Mouse (Mus musculus) cerebellum, postnatal 10 days (tissue): Measurements from ENCODE around the gene Ttc25.
"Not testable (repeated sequence)": the region's sequence is repeated elsewhere in the genome, so short reads cannot be mapped to it uniquely, and the experiment has no call there.

Source experiments
- DNase-seq, 2 experiments: peaks; one replicate each; pipeline ENCODE4 v3.0.0; 2021; ENCODE audit warnings: mixed read lengths in 2 of 2

The Ttc25 gene

GRCm38 (mm10) chr11:100574708-100575483 is 29.5 kb downstream of the Ttc25 start, which contains the start of gene Cnp:
Gene Cnp (plus strand): TSS chr11:100574904.
- peak; percentile 77 to 85 for DNase-seq

DNA sequence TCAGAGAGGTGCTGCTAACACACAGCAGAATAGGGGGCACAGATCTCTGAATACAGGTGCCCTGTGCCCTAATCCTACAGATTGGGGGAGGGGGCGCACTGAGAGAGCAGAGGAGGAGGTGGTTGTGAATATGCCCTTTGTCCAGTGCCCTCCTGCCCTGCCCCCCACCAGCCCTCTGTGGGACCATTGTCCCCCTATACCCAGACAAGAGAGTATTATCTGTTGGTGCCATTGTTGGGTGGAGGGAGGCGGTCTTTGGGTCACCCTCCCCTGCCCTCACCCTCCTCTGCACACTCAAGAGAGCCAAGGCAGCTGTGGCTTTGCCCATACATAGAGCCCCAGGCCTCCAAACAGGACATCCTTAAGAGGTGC is 30.1 kb downstream of the Ttc25 start:
- DNase-seq: peak in 1 of 2 experiments; percentile 64

DNA sequence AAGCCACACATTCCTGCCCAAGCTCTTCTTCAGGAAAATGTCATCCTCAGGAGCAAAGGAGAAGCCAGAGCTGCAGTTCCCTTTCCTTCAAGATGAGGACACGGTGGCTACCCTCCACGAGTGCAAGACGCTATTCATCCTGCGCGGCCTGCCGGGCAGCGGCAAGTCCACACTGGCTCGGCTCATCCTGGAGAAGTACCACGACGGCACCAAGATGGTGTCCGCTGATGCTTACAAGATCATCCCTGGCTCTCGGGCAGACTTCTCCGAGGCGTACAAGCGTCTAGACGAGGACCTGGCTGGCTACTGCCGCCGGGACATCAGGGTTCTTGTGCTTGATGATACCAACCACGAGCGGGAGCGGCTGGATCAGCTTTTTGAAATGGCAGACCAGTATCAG is 30.8 kb downstream of the Ttc25 start:
- no peak for DNase-seq

- peak in 1 of 2 experiments; percentile 38 for DNase-seq
These were observed 32.6 kb downstream of the Ttc25 start for GRCm38 (mm10) chr11:100577852-100578599.

DNA sequence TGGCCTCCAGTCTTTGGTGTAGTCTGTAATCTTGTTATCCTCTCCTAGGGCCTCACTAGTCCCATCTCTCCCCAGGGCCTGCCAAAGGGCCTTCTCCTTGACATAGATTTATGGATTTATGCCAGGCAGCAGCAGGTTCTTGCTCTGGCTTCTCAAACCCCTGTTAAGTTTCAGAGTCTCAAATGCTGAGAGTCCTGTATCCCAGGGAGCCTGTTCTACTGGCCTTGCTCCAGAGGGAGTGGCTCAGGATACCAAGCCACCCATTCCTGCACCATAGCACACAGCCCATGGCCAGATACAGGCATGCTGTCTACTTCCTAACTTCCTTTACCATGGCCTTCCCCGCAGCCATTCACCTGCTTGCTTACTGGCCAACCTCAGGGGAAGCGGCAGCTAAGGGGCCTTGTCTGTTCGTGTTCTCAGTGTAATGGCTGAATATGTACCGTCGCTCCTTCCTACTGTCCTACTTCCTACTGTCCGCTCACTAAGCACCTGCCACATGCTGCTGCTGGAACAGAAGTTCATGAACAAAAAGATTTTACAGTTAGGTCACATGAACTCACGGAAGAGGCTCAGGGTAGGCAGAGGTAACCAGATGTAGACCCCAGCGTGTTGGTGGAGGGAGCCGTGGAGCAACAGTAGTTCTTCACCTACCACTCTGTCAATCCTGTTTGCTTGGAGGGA is 33.9 kb downstream of the Ttc25 start:
- DNase-seq: no peak

- DNase-seq: no peak
These were observed 34.9 kb downstream of the Ttc25 start for GRCm38 (mm10) chr11:100580275-100580674.

GRCm38 (mm10) chr11:100581756-100582155 is 36.3 kb downstream of the Ttc25 start:
- peak; percentile 74 to 75 for DNase-seq

DNA sequence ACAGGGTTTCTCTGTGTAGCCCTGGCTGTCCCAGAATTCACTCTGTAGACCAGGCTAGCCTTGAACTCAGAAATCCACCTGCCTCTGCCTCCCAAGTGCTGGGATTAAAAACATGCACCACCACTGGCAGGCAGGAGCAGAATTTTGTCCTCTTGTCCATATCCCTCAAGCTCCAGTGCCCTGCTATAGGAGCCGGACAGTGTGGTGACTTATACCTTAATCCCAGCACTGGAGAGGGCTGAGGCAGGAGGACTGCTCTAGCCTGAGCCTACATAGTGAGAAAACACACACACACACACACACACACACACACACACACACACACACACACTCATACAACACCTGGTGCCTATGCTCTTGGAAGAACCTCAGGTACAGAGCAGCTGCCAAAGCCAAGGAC is 37.0 kb downstream of the Ttc25 start:
- DNase-seq: not testable (repeated sequence)

GRCm38 (mm10) chr11:100582836-100583235 is 37.4 kb downstream of the Ttc25 start:
- no peak for DNase-seq

DNA sequence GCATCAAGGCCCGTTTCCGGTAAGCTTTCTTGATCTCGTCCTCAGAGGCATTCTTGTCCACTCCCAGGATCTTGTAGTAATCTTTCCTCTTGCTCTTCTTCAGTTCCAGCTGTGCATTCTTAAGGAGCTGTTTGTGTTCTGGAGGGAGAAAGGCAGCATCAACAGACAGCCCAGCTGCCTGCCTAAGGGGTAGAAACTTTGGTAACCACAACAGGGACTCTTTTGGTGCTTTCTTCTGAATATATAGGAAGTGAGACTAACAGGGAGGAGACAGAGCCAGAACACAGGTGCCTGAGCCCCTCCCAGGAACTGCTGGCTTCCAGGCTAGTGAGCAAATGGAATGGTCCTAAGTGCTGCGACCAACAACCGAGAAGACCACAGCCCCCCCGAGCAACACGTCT is 39.2 kb downstream of the Ttc25 start:
- no peak for DNase-seq

- DNase-seq: no peak
These were observed 39.7 kb downstream of the Ttc25 start for GRCm38 (mm10) chr11:100585148-100585547.

- DNase-seq: no peak
These were observed 43.1 kb downstream of the Ttc25 start for GRCm38 (mm10) chr11:100588462-100588861.

- DNase-seq: no peak
These were observed 47.1 kb downstream of the Ttc25 start for GRCm38 (mm10) chr11:100592346-100593046.

GRCm38 (mm10) chr11:100594608-100595007 is 49.2 kb downstream of the Ttc25 start:
- DNase-seq: no peak

DNA sequence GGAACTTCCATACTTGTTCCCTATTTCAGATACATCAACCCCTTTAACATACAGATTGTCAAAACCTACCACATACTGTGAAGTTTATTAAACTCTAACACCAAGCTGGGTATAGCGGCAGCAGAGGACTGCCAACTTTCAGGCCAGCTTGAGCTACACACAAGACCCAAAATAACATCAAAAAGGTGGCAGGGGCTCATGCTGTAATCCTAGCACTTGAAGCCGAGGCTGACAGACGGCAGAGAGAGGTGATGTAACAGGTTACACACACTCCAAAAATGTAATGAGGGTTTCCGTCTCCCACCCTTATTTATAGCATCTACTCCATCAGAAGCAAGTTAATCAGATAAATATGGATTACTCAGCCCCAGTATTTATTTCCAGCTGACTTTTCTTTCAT is 50.1 kb downstream of the Ttc25 start:
- DNase-seq: no peak

DNA sequence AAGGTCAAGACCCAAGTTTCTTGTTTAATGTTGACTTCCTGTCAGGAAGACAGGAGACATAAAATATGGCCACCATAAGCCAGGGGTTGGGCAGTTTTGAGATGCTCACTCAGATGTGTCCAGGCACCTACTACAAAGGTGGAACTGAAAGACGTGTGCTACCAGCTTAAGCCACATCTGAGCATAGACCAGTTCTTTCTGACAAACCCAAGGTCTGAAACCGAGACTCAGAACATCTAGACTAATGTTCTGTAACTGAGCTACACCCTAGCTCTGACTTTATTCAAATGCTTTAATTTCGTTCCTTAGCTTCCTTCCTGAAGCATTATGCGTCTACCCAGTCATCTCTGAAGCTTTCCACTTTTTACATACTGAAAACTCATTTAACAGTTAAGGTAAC is 52.7 kb downstream of the Ttc25 start:
- DNase-seq: no peak

- DNase-seq: no peak
These were observed 56.0 kb downstream of the Ttc25 start for GRCm38 (mm10) chr11:100601372-100601771.

DNA sequence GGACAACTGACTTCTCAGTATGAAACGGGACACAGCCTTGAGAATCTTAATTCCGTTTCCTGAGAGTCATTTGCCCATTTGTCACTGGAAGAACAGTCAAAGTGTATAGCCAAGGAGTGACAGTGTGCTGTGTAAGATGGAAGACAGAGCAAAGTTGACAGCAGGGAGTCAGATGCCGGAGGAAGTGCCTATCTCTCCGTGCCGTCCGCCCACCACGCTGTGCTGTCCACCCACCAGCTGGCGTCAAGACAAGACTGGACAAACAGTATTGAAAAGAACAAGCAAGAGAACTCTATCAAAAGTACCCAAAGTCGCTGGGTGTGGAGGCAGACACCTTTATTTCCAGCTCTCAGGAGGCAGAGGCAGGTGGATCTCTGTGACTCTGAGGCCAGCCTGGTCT is 57.7 kb downstream of the Ttc25 start:
- no peak for DNase-seq

DNA sequence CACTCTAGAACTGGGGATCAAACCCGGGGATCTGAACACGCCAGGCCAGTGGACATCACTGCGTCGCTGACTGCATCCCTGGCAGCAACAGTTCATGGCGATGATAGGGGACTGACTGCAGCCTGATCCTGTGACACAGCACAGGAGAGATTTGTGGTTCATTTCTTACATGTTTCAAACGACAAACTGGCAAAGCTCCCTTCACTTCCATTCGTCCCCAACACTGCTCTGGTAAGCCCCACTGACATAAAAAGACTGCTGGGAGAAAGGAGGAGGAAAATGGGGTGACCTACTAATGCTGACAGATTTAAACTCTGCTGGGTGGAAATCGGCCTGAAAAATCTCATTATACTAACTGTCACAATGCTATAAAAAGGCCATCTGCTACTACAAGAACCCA is 58.4 kb downstream of the Ttc25 start:
- DNase-seq: no peak

DNA sequence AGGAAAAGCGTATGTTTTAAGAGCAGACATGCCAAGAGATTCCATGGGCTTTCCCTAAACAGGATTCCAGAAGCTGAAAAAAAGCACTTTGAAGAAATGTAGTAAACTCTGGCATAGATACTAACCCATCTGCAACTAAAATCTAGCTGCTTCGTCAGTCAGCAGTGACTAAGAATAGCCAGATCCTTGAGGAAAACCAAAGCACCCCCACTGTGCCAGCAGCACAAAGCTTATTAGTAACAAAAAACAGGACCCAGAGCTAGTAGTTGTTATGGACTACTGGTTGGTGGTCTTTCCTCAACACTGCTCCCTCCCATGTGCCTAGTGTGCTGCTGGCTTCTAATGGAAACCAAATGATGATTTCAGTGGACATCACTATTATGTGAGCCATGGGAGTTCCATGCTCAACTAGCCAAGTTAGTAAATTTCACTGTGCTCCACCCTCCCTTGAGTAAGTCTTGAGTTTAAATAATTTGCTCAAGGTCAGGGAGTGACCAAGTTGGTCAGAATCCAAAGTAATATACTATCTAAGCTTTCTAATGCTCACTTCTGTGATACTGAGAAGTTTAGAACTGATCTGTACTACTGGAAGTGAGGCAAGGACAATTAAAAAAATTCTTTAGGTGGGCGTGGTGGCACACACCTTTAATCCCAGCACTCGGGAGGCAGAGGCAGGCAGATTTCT is 59.1 kb downstream of the Ttc25 start:
- DNase-seq: no peak

GRCm38 (mm10) chr11:100605451-100605850 is 60.0 kb downstream of the Ttc25 start:
- peak; percentile 44 to 55 for DNase-seq

DNA sequence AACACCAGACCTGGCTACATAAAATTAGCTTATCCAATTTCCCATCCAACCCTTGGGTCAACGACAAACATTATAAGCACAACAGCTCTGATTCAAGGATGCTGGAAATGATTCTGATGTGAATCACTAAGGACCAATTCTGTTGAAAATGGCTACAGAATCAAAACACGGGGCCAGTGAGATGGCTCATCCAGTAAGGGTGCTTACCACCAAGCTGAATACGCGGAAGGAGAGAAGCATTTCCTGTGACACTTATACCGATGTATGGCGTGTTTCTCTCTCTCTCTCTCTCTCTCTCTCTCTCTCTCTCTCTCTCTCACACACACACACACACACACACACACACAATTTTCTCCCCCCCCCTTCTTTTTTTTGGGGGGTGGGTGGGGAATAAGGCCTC is 61.7 kb downstream of the Ttc25 start:
- DNase-seq: no peak
